Mouse (Mus musculus) testis, adult 2 months (tissue): ENCODE results near the gene Akap8.

Experiments used
- CTCF ChIP-seq: fragments of 200-500 bp; IDR thresholded peaks from 2 replicates; pipeline ENCODE4 v1.5.1; 2012; ENCODE audit warnings: low read depth, mild to moderate bottlenecking, inconsistent platforms, low read length, moderate library complexity; ENCODE audit not compliant: control insufficient read depth, insufficient read depth, insufficient replicate concordance
- POLR2A ChIP-seq: fragments of 200-500 bp; IDR thresholded peaks from 2 replicates; pipeline ENCODE4 v1.6.1; 2012; ENCODE audit warnings: low read depth, mild to moderate bottlenecking, inconsistent platforms, low read length, moderate library complexity; ENCODE audit not compliant: control insufficient read depth

- TF ChIP-seq CTCF = no peak
- TF ChIP-seq POLR2A = no peak
These were observed 13.9 kb upstream of the Akap8 start for GRCm38 (mm10) chr17:32334921-32335320.
